Mouse (Mus musculus) liver, adult 2 months (tissue): ENCODE measurements at regions not wholly inside any gene's neighbourhood (a gene's known extent, or its start where the extent isn't known, plus 50 kb on each side); places are given as distances from the start of the nearest gene placed in this dataset.

Experiments
- CTCF ChIP-seq: fragments of 200-500 bp; IDR thresholded peaks from 2 replicates; pipeline ENCODE4 v1.5.1; 2011; ENCODE audit warnings: low read depth, low read length, control low read depth
- POLR2A ChIP-seq: fragments of 200-500 bp; IDR thresholded peaks from 2 replicates; pipeline ENCODE4 v1.6.1; 2011; ENCODE audit warnings: low read length, control low read depth; ENCODE audit not compliant: insufficient read depth; ENCODE audit errors: extremely low read depth

- TF ChIP-seq CTCF (no peak), POLR2A (no peak)
These were observed 77.7 kb downstream of the Nptx2 start for GRCm38 (mm10) chr5:144623358-144623757.
